Mouse (Mus musculus) MEL (cell line): Measurements from ENCODE around the gene Lypd6b.

ENCODE experiments used
- CHD1 ChIP-seq: IDR thresholded peaks from 2 replicates; pipeline ENCODE4 v1.6.1; 2012; ENCODE audit warnings: low read depth, mild to moderate bottlenecking, inconsistent platforms, low read length, improper control_type of control experiment
- CTCF ChIP-seq, 3 experiments: IDR thresholded peaks in 2 of 3; conservative IDR thresholded peaks in 1 of 3; 2 replicates each; pipeline ENCODE4 v1.5.1; 2011 to 2012; ENCODE audit warnings: low read length in 3 of 3, low read depth in 2 of 3, mild to moderate bottlenecking in 2 of 3, improper control_type of control experiment in 1 of 3, inconsistent platforms in 1 of 3, mixed read lengths in 1 of 3, moderate library complexity in 1 of 3; ENCODE audit not compliant: control insufficient read depth in 1 of 3, insufficient read depth in 1 of 3, poor library complexity in 1 of 3, severe bottlenecking in 1 of 3
- EP300 ChIP-seq, 2 experiments: IDR thresholded peaks; 2 replicates each; pipeline ENCODE4 v1.6.1; 2011; ENCODE audit warnings: improper control_type of control experiment in 2 of 2, low read length in 2 of 2, low read depth in 1 of 2, mild to moderate bottlenecking in 1 of 2
- GABPA ChIP-seq: IDR thresholded peaks from 2 replicates; pipeline ENCODE4 v1.6.1; 2012; ENCODE audit warnings: low read depth, mild to moderate bottlenecking, inconsistent platforms, low read length, improper control_type of control experiment, moderate library complexity
- POLR2A ChIP-seq, 2 experiments: IDR thresholded peaks; 2 replicates each; pipeline ENCODE4 v1.6.1; 2011 to 2012; ENCODE audit warnings: low read length in 2 of 2, mild to moderate bottlenecking in 2 of 2, control low read depth in 1 of 2, improper control_type of control experiment in 1 of 2, low read depth in 1 of 2, moderate library complexity in 1 of 2; ENCODE audit not compliant: control insufficient read depth in 1 of 2, insufficient read depth in 1 of 2, poor library complexity in 1 of 2
- TAL1 ChIP-seq: IDR thresholded peaks from 2 replicates; pipeline ENCODE4 v1.6.1; 2012; ENCODE audit warnings: mild to moderate bottlenecking, inconsistent platforms, low read length, moderate library complexity, mixed read lengths
- ZC3H11A ChIP-seq: IDR thresholded peaks from 2 replicates; pipeline ENCODE4 v1.6.1; 2012; ENCODE audit warnings: low read depth, mild to moderate bottlenecking, inconsistent platforms, low read length, improper control_type of control experiment

- TF ChIP-seq CTCF (IDR thresholded peaks at IDR 0.05 in 2 of 3, conservative IDR thresholded peaks at IDR 0.05 in 1 of 3; ENCODE audit: control insufficient read depth in 1 of 3, insufficient read depth in 1 of 3, low read depth in 2 of 3, low read length in 3 of 3, poor library complexity in 1 of 3, severe bottlenecking in 1 of 3) (no peak), ZC3H11A (no peak), POLR2A (IDR thresholded peaks at IDR 0.05; ENCODE audit: control insufficient read depth in 1 of 2, insufficient read depth in 1 of 2, low read depth in 1 of 2, low read length in 2 of 2, poor library complexity in 1 of 2) (no peak), CHD1 (no peak), GABPA (no peak), TAL1 (no peak), EP300 (IDR thresholded peaks at IDR 0.05; ENCODE audit: low read depth in 1 of 2, low read length in 2 of 2) (no peak)
These were observed 124.9 kb downstream of the Lypd6b start for GRCm38 (mm10) chr2:49912261-49912895.
